Mouse (Mus musculus) lung, postnatal 0 days (tissue): Measurements from ENCODE around the gene Proser2.

ENCODE experiments used
- CTCF ChIP-seq: IDR thresholded peaks from 2 replicates; pipeline ENCODE4 v1.5.1; 2016; ENCODE audit warnings: antibody characterized with exemption, mild to moderate bottlenecking
- EP300 ChIP-seq: IDR thresholded peaks from 2 replicates; pipeline ENCODE4 v1.6.1; 2016; ENCODE audit warnings: antibody characterized with exemption, mild to moderate bottlenecking, control low read depth

GRCm38 (mm10) chr2:6100027-6100749, 29.8 kb downstream of the Proser2 start:
- TF ChIP-seq EP300 (no peak), CTCF (no peak)
